Mouse (Mus musculus): ENCODE data around the gene Arhgap9. TPM values are rescaled to one million over a fixed set of nuclear protein-coding genes. Genes with fewer than 3 reads are reported as not detected.

The Arhgap9 gene
- polyA plus RNA-seq, 1 experiment: 131 TPM

GRCm38 (mm10) chr10:127319969-127320368 is 1.8 kb upstream of the Arhgap9 start:
- H3K27ac ChIP-seq (ENCODE audit: insufficient read depth, low read depth, low read length): no peak overlapping the region
- H3K4me1 ChIP-seq (ENCODE audit: control insufficient read depth, insufficient read depth, low read length): peaks cover 38% of the 10 kb centered on the region
- TF ChIP-seq POLR2A (IDR thresholded peaks at IDR 0.05; ENCODE audit: borderline replicate concordance, low read depth, low read length) (no peak), CTCF (IDR thresholded peaks at IDR 0.05; ENCODE audit: low read depth, low read length) (no peak)
- H3K4me3 ChIP-seq (ENCODE audit: insufficient read depth, low read length): no peak overlapping the region

DNA sequence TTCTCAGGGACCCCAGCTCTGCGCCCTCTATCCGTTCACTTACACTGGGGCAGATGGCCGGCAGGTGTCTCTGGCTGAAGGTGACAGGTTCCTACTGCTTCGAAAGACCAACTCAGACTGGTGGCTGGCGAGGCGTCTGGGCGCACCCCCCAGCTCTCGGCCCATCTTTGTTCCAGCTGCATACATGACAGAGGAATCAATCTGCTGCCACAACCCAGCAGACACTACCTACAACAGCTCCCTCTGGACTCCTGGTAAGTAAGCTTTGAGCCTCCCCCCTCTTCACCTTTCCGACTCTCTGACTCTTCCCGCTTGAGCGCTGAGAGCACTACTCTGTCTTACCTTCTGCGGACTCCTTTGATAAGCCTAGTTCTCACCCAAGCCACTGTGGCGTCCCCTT is 414 bp downstream of the Arhgap9 start:
- H3K4me3 ChIP-seq (ENCODE audit: insufficient read depth, low read length): no peak overlapping the region
- H3K27ac ChIP-seq (ENCODE audit: insufficient read depth, low read depth, low read length): no peak overlapping the region
- TF ChIP-seq POLR2A (IDR thresholded peaks at IDR 0.05; ENCODE audit: borderline replicate concordance, low read depth, low read length) (no peak), CTCF (IDR thresholded peaks at IDR 0.05; ENCODE audit: low read depth, low read length) (no peak)
- H3K4me1 ChIP-seq (ENCODE audit: control insufficient read depth, insufficient read depth, low read length): peaks cover 45% of the 10 kb centered on the region

DNA sequence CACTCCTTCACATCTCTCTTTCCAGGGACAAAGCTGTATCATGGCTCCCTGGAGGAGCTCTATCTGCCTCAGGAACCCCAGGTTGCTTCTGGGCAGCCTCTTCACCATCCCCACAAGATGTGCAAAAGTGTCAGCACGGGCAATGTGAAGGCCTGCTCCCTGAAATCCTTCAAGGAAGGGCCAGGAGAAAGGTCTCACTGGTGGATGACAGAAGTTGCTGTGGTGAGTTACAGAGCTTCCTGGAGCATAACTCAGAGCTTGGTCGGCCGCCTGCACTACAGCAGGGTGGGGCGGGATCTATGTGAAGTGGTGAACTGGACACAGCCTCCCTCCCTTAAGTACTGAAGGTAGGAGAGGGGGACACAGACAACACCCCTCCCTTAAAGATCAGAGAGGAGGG is 905 bp downstream of the Arhgap9 start:
- peak overlapping the region; percentile 96 for H3K27ac ChIP-seq (ENCODE audit: insufficient read depth, low read depth, low read length)
- peak overlapping the region; percentile 59 for H3K4me3 ChIP-seq (ENCODE audit: insufficient read depth, low read length)
- TF ChIP-seq CTCF (IDR thresholded peaks at IDR 0.05; ENCODE audit: low read depth, low read length) (no peak; the same call in 1 of the 2 replicates), POLR2A (IDR thresholded peaks at IDR 0.05; ENCODE audit: borderline replicate concordance, low read depth, low read length) (no peak)
- H3K4me1 ChIP-seq (ENCODE audit: control insufficient read depth, insufficient read depth, low read length): peaks cover 41% of the 10 kb centered on the region

DNA sequence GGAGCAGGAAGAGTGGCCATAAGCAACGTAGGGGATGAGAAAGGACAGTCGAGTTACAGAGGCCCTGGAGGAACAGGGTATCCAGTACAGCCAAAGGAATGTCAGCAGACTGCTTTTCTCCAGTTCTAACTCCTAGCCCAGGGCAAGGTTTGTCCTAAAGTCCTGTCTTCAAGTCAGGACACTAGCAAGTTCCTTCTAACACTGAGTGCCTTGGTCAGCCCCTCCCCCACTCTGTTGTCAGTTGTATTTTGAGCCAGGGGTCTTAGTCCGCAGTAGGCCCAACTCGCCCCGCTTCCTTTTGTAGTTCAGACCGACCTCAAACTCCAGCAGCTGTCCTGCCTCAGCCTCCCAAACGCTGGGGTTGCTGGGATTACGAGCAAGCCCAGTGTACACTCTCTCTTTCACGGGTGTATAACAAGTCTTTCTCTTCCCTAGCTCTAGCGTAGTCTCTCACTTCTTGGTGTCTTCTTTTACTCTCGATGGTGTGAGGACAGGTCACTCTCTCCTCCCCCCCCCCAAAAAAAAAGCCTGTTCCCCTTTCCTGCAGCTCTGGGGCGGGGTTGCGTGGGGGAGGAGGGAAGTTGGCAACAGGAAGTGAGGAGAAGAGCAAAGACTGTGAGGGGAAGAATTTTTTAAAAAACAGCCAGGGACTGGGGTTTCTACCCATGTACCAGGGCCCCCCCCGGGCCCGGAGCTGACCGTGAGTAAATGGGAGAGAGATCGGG is 1.5 kb downstream of the Arhgap9 start:
- TF ChIP-seq POLR2A (IDR thresholded peaks at IDR 0.05; ENCODE audit: borderline replicate concordance, low read depth, low read length) (no peak), CTCF (IDR thresholded peaks at IDR 0.05; ENCODE audit: low read depth, low read length) (no peak)
- Histone ChIP-seq H3K4me1 (ENCODE audit: control insufficient read depth, insufficient read depth, low read length) (peaks cover 36% of the 10 kb centered on the region), H3K4me3 (ENCODE audit: insufficient read depth, low read length) (peak overlapping the region; percentile 71), H3K27ac (ENCODE audit: insufficient read depth, low read depth, low read length) (peak overlapping the region; percentile 96)

GRCm38 (mm10) chr10:127324495-127324894 is 2.7 kb downstream of the Arhgap9 start:
- H3K4me1 ChIP-seq (ENCODE audit: control insufficient read depth, insufficient read depth, low read length): peaks cover 33% of the 10 kb centered on the region
- TF ChIP-seq CTCF (IDR thresholded peaks at IDR 0.05; ENCODE audit: low read depth, low read length) (no peak), POLR2A (IDR thresholded peaks at IDR 0.05; ENCODE audit: borderline replicate concordance, low read depth, low read length) (no peak)
- peak overlapping the region; percentile 71 for H3K4me3 ChIP-seq (ENCODE audit: insufficient read depth, low read length)
- H3K27ac ChIP-seq (ENCODE audit: insufficient read depth, low read depth, low read length): no peak overlapping the region

DNA sequence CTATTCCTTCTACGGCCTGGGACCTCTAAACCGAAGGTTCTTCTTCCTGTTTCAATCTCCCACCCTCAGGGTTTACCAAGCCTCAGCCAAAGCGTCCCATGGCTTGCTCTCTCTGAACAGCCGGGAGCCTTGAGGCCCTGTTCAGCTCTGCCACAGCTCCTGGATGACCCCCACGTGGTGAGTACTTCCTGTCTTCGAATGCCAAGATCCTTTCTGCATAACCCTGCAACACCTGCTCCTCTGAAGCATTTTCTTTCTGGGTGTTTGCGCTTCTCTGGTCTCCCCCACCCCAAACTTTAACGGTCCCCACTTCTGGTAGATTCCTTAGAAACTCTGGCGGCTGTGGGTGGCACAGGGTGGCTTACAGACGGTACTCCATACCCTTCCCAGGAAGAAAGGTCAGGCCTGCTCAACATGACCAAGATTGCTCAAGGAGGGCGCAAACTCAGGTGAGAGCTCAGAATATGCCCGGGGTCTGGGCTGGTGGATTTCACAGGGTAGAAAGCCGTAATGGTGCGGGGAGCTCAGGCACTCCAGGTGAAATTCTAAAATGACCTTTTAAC is 3.8 kb downstream of the Arhgap9 start:
- no peak for TF ChIP-seq CTCF (IDR thresholded peaks at IDR 0.05; ENCODE audit: low read depth, low read length)
- no peak for TF ChIP-seq POLR2A (IDR thresholded peaks at IDR 0.05; ENCODE audit: borderline replicate concordance, low read depth, low read length)
- peaks cover 29% of the 10 kb centered on the region for H3K4me1 ChIP-seq (ENCODE audit: control insufficient read depth, insufficient read depth, low read length)
- H3K4me3 ChIP-seq (ENCODE audit: insufficient read depth, low read length): no peak overlapping the region
- H3K27ac ChIP-seq (ENCODE audit: insufficient read depth, low read depth, low read length): no peak overlapping the region

DNA sequence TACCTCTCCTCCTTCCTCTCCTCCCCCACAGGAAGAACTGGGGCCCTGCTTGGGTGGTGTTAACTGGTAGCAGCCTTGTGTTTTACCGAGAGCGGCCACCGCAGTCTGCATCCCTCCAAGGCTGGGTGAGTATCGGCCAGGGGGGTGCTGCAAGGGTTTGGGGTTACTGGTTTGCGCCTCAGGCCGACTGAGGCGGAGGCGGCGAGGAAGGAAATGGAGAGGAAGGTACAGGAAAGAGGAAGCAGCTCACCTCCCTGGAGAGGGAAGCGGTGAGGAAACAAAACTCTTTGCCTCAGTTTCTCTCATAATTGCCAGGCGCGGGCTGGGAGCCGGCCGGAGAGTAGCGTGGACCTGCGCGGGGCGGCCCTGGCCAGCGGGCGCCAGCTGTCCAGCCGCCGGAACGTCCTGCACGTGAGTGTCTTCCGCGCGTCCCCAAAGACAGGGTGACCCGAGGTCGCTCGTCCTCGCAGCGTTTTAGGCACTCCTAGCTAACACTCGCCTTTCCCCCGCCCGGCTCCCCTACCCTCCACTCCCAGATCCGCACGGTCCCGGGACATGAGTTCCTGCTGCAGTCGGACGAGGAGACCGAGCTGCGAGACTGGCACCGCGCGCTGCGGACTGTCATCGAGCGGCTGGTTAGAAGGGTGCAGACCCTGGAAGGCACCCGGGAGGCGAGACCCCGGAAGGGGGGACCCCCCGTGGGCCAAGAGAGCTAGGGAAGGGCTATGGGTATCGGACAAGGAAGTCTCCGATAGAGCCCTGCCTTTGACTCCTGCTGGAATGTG is 4.4 kb downstream of the Arhgap9 start:
- TF ChIP-seq CTCF (IDR thresholded peaks at IDR 0.05; ENCODE audit: low read depth, low read length) (no peak), POLR2A (IDR thresholded peaks at IDR 0.05; ENCODE audit: borderline replicate concordance, low read depth, low read length) (no peak)
- no peak overlapping the region for H3K4me3 ChIP-seq (ENCODE audit: insufficient read depth, low read length)
- H3K27ac ChIP-seq (ENCODE audit: insufficient read depth, low read depth, low read length): no peak overlapping the region
- peaks cover 29% of the 10 kb centered on the region for H3K4me1 ChIP-seq (ENCODE audit: control insufficient read depth, insufficient read depth, low read length)

- Histone ChIP-seq H3K4me1 (ENCODE audit: control insufficient read depth, insufficient read depth, low read length) (peaks cover 26% of the 10 kb centered on the region), H3K27ac (ENCODE audit: insufficient read depth, low read depth, low read length) (no peak overlapping the region), H3K4me3 (ENCODE audit: insufficient read depth, low read length) (no peak overlapping the region)
- TF ChIP-seq POLR2A (IDR thresholded peaks at IDR 0.05; ENCODE audit: borderline replicate concordance, low read depth, low read length) (no peak), CTCF (IDR thresholded peaks at IDR 0.05; ENCODE audit: low read depth, low read length) (no peak)
Observed at GRCm38 (mm10) chr10:127326828-127327227, 5.1 kb downstream of the Arhgap9 start.

GRCm38 (mm10) chr10:127327461-127328145 is 5.8 kb downstream of the Arhgap9 start:
- peaks cover 18% of the 10 kb centered on the region for H3K4me1 ChIP-seq (ENCODE audit: control insufficient read depth, insufficient read depth, low read length)
- TF ChIP-seq POLR2A (IDR thresholded peaks at IDR 0.05; ENCODE audit: borderline replicate concordance, low read depth, low read length) (no peak), CTCF (IDR thresholded peaks at IDR 0.05; ENCODE audit: low read depth, low read length) (no peak)
- H3K4me3 ChIP-seq (ENCODE audit: insufficient read depth, low read length): no peak overlapping the region
- H3K27ac ChIP-seq (ENCODE audit: insufficient read depth, low read depth, low read length): no peak overlapping the region

Data from bone marrow macrophage, adult 2 months (primary cell).